Mouse (Mus musculus) bone marrow, adult 2 months (tissue): Measurements from ENCODE around the gene Myl4. TPM values are rescaled to one million over a fixed set of nuclear protein-coding genes. Genes with fewer than 3 reads are reported as not detected.

Experiments used
- H3K27ac ChIP-seq: fragments of 200-500 bp; 2 replicates; pipeline ENCODE4 v1.5.1; 2012; ENCODE audit warnings: low read depth, mild to moderate bottlenecking, control low read depth, inconsistent platforms, low read length; ENCODE audit not compliant: control insufficient read depth, poor library complexity, insufficient read depth
- H3K4me1 ChIP-seq: fragments of 200-500 bp; 2 replicates; pipeline ENCODE4 v1.6.1; 2011; ENCODE audit warnings: low read length; ENCODE audit not compliant: control insufficient read depth, insufficient read depth
- H3K4me3 ChIP-seq: fragments of 200-500 bp; replicated peaks from 2 replicates; pipeline ENCODE3; 2011; ENCODE audit warnings: mild to moderate bottlenecking, low read depth, low read length, control low read depth; ENCODE audit not compliant: control insufficient read depth
- CTCF ChIP-seq: fragments of 200-500 bp; IDR thresholded peaks from 2 replicates; pipeline ENCODE4 v1.5.1; 2011; ENCODE audit warnings: low read length, control low read depth; ENCODE audit not compliant: control insufficient read depth, insufficient read depth
- POLR2A ChIP-seq: fragments of 200-500 bp; IDR thresholded peaks from 2 replicates; pipeline ENCODE4 v1.6.1; 2011; ENCODE audit warnings: low read depth, mild to moderate bottlenecking, control low read depth, low read length, borderline replicate concordance; ENCODE audit not compliant: control insufficient read depth
- WGBS: fragments of 180-500 bp; shearing (Covaris S2); methylation state at CpG from one replicate; pipeline ENCODE4 v1.1.7; 2018; 5-methylcytosine and 5-hydroxymethylcytosine counted together
- polyA plus RNA-seq: library from polyadenylated mRNA; stranded (reverse); fragments of >200 nt; gene quantifications from 2 replicates; pipeline ENCODE4 v1.2.4, GENCODE M21; 2011; ENCODE audit warnings: low replicate concordance; ENCODE audit not compliant: missing spikeins, insufficient read depth, insufficient read length

Myl4 gene
- polyA plus RNA-seq, 1 experiment: 31.8 TPM

DNA sequence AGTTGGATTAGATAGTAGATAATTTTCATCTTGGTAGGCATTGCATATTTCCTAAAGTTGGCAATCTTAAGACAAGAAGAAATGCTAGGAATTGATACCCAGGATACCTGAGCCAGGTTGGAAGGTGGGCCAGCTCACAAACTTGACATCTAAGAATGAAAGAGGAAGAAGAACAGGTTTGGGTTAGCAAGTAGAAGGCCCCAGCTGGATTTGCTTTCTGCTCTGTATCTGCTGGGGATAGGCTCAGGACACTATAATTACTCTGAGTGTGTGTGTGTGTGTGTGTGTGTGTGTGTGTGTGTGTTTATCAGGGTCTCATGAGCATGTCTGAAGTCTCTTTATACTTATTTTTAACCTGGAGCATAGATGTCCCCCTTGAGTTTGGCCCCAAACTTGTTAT, 76.2 kb downstream of the Myl4 start:
- TF ChIP-seq POLR2A (no peak), CTCF (no peak)
- peaks cover 3% of the 10 kb centered on the region; the same call in 1 of the 2 replicates for H3K4me1 ChIP-seq
- H3K4me3 ChIP-seq: no peak overlapping the region
- H3K27ac ChIP-seq: no peak overlapping the region

DNA sequence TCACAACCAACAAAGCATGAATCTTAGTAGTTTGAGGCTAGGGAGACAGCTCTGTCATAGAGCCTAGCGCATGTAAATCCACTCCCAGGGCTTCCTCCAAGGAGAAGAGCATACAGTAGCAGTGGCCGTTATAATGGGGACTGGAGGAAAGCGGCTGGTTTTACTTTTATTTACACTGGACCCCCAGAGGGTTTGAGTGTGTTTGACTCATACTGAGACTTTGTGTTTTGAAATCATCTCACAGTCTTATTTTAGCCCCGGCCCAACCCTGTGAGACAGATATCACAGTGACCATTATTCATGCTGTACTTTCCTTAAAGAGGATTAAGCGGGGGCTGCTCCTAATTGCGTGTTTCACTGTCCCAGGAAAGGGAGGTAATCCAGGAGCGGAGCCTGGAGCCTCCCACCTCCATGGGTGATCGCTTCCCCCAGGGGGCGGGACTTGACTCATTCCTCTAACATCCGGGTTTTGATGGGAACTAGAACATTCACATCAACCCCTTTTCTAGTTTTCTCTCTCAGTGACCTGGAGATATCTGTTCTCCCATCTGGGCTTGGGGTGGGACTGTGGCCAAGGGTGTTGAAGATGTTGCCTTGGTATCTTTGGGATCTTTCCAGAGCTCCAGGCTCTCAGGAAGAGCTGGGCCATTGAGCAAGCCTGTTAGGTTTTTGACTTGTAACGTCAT, 77.3 kb downstream of the Myl4 start:
- H3K4me3 ChIP-seq: no peak overlapping the region
- 79% methylated on average over 11 of the region's 11 CpGs for WGBS
- TF ChIP-seq POLR2A (no peak), CTCF (no peak)
- H3K4me1 ChIP-seq: peaks cover 3% of the 10 kb centered on the region; the same call in 1 of the 2 replicates
- no peak overlapping the region for H3K27ac ChIP-seq

- Histone ChIP-seq H3K4me1 (peaks cover 1% of the 10 kb centered on the region; the same call in 1 of the 2 replicates), H3K4me3 (no peak overlapping the region), H3K27ac (no peak overlapping the region)
- TF ChIP-seq POLR2A: no peak
- no peak for TF ChIP-seq CTCF
- 43% methylated on average over 5 of the region's 5 CpGs for WGBS
These were observed 78.1 kb downstream of the Myl4 start for GRCm38 (mm10) chr11:104628566-104628965.

DNA sequence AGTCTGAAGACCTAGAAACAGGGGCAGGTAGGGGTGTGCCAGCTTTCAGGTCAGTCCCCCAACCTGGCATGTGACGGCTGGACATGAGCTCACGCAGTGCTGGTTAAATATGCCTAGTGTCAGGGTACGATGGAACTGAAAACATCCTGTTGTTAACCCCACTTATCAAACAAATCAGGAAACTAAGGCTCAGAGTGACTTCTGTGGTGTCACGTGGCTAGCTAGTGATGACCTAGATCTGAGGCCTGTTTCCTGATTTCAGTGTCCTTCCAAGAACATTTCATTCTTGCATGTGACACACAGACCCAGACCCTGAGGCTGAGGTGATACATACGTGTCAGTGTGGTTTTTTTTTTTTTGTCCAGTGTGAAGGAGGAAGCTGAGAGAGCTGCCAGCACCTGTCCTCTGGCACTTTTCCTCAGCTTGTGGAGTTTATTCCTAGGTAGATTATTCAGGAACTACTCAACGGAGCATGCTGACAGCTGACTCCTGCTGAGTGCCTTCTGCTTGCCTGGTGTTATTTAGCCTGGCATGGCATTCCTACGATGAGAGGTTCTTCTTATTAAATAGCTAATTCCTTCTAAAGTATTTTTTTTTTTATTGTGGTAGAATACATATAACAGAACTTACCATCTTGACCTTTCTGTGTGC, 79.8 kb downstream of the Myl4 start:
- Histone ChIP-seq H3K4me3 (no peak overlapping the region), H3K27ac (no peak overlapping the region), H3K4me1 (no peaks in the 10 kb centered on the region; the same call in 1 of the 2 replicates)
- no peak for TF ChIP-seq CTCF
- no peak for TF ChIP-seq POLR2A
- WGBS: 25% methylated on average over 7 of the region's 7 CpGs

- TF ChIP-seq CTCF: no peak
- no peak for TF ChIP-seq POLR2A
- WGBS: 42% methylated on average over 1 of the region's 1 CpGs
- no peak overlapping the region for H3K4me3 ChIP-seq
- no peaks in the 10 kb centered on the region; the same call in 1 of the 2 replicates for H3K4me1 ChIP-seq
- no peak overlapping the region for H3K27ac ChIP-seq
These were observed 80.8 kb downstream of the Myl4 start for GRCm38 (mm10) chr11:104631306-104631705.

DNA sequence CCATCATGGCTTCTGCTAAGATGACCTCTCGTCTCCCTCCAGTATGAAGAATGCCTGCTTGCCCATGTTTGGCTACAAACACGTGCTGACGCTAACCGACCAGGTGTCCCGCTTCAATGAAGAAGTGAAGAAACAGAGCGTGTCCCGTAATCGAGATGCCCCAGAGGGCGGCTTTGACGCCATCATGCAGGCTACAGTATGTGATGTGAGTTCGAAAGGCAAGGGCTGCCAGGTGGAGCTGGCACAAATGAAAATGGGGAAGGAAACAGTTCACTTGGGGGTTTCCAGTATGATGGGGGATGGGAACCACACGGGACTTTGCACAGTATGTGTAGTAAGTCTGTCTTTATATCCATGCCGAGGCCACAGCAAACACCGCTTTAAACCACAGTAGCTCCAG, 86.5 kb downstream of the Myl4 start:
- H3K4me1 ChIP-seq: peaks cover 6% of the 10 kb centered on the region
- H3K27ac ChIP-seq: peak overlapping the region; percentile 53
- no peak overlapping the region for H3K4me3 ChIP-seq
- TF ChIP-seq POLR2A: no peak
- no peak for TF ChIP-seq CTCF
- WGBS: 12% methylated on average over 14 of the region's 14 CpGs

GRCm38 (mm10) chr11:104638006-104638405, 87.5 kb downstream of the Myl4 start:
- TF ChIP-seq POLR2A (no peak), CTCF (no peak)
- Histone ChIP-seq H3K27ac (no peak overlapping the region), H3K4me1 (peaks cover 6% of the 10 kb centered on the region)

DNA sequence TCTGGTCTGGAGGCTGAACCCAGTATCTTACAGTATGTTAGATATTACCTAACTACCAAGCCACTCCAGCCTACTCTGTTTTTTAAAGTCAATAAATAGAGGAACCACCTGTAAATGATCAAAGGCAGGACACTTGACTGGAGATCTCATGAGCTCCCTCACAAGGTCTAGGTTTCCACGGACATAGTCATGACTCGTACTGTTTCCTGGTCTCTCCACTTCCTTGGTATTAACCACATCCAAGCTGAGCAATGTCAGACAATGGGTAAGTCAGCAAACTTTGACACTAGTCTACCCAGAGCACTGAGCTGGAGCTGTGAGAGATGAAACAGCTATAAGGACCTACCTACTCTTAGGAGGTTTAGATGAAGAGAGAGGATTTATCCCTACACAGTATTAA, 88.4 kb downstream of the Myl4 start:
- Histone ChIP-seq H3K27ac (no peak overlapping the region), H3K4me3 (no peak overlapping the region), H3K4me1 (peaks cover 8% of the 10 kb centered on the region)
- TF ChIP-seq POLR2A (no peak), CTCF (no peak)
- WGBS: 6% methylated on average over 2 of the region's 2 CpGs

More at GRCm38 (mm10) chr11:104638006-104638405, 87.5 kb downstream of the Myl4 start:
- H3K4me3 ChIP-seq: no peak overlapping the region
- WGBS: 73% methylated on average over 5 of the region's 5 CpGs

GRCm38 (mm10) chr11:104639634-104640033, 89.2 kb downstream of the Myl4 start:
- no peak for TF ChIP-seq POLR2A
- Histone ChIP-seq H3K27ac (no peak overlapping the region), H3K4me3 (no peak overlapping the region), H3K4me1 (peaks cover 9% of the 10 kb centered on the region)
- WGBS: 88% methylated on average over 9 of the region's 9 CpGs
